Mouse (Mus musculus) embryo, embryonic 10 days (tissue): ENCODE measurements at regions not wholly inside any gene's neighbourhood (a gene's known extent, or its start where the extent isn't known, plus 50 kb on each side); places are given as distances from the start of the nearest gene placed in this dataset.

Experiments
- DNase-seq: peaks from one replicate; pipeline ENCODE4 v3.0.0-alpha.2; 2015; ENCODE audit warnings: low spot score

DNA sequence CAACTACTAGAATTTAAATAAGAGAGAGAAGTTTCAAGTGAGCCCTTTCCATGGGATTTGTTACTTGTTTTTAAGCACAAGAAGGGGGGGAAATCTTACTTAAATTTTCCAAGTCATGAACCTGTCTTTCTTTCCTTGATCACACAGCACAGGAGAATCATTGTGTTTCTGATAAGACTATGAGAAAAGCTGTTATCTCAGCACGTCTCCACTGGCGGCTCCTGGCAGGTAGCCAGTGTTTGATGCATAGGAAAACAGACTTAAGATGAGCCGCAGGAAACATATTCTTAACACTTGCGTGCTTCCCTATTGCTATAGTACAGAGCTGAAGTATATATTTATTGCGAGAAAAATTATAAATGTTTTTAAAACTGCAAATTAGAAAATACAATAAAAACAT lies 920.3 kb downstream of the Efna5 start:
- DNase-seq, result no peak

DNA sequence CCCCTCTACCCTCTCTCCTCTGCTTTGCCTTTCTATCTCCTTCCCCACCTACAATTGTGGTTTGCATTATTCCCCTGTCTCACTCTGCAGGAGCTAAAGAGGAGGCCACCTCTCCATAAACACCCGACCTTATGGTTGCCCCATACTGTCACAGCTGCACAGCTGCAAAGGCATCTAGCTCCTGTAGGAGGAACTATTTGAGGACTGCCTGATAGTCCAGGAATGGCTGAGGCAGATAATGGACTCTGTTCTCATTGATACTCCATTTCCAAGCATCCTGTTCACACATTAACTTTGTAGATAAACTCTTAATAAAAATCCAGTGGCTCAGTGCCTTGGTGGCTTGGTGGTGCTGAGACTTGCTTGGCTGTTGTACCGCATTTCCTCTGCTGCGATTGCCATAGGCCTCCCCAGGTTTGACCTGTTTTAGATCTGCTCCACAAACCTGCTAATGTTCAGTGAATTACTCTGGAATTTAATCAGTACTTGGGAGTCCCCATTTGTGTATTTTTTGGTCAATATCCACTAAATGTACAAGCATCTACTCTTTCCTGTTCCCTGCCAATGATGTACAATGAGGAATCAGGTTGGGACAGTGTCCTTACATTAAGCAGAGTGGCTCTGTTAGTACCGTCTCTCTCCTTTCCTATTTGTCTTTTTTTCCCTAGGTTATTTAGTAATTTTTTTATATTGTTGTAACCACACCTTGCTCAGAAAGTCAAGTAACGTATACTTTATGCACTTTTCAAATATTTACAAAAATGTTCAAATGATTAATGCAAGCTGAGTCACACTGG lies 920.9 kb downstream of the Efna5 start:
- DNase-seq, result no peak

DNA sequence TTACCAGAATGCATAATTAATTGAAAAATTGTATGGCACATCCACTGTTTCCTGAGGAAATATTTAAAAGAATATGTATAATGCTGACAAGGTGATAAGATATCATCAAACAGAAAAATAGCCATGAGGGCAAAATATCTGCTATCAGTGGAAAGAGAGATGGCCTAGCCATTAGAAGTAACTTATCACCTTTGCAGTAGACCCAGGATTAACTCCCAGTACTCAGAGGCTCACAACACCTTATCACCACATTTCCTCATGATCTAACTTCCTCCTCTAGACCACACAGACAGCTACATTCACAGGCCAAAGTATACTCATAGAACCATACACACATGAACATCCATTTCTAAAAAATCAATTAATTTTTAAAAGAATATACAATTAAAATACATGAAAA lies 963.4 kb downstream of the Efna5 start:
- no peak for DNase-seq

- DNase-seq, result no peak
Measured at GRCm38 (mm10) chr17:61902898-61903297, 978.2 kb downstream of the Efna5 start.

DNA sequence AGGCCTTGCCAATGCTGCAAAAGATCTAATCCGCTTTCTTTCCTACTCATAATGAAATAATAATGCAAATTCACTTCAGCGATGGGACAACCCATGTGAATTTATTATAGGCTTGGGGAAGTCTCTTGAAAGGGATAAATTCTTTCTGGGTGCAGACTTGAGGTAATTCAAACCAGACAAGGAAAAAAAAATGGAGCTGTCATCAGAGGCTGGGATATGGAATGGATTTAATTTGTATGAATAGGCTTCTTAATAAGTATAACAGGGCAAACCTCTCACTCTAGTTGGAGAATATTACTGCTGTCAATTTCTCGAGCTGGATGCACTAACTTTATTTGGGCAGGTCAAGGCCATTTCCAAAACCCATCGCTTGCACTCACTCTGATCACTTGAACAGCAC lies 990.5 kb downstream of the Efna5 start:
- no peak for DNase-seq

DNA sequence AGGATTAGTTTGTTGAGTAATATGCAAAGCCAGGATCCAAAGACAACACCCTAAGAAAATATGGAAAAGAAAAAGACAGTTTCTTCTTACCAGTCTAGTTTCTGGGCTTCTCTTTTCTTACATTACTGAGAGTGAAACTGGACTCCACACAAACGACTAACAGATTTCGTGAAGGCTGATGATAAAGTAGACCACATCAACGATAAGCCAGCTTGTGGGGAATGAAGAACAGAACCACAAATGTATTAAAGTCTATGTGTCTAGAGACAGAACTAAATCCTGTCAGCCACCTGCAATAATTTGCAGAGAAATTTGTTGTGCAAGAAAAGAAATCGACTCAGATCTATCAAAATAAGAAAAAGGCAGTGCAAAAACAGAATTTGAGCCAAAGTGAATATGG lies 1015.0 kb downstream of the Efna5 start:
- no peak for DNase-seq

DNA sequence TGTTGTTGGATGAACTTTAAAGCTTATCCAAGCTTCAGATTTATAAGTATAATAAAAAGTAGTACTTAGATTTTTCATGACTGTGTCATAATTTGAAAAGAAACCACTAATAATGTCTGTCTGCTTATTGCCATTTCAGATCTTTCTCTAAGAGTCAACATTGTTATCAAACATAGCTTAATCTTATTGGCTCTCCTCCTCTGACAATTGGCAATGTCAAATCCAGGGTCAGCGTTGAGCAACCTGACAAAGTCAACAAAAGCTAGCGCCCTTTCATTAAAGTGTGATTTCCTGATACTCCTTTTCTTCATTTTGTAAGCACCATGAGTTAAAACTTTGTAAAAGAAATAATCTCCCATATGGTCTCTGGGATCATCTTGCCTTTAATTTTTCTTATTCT lies 1018.7 kb downstream of the Efna5 start:
- no peak for DNase-seq

- DNase-seq, result no peak
Measured at GRCm38 (mm10) chr17:61837555-61837954, 1043.6 kb downstream of the Efna5 start.

GRCm38 (mm10) chr17:61815490-61815889 lies 1065.6 kb downstream of the Efna5 start:
- no peak for DNase-seq

DNA sequence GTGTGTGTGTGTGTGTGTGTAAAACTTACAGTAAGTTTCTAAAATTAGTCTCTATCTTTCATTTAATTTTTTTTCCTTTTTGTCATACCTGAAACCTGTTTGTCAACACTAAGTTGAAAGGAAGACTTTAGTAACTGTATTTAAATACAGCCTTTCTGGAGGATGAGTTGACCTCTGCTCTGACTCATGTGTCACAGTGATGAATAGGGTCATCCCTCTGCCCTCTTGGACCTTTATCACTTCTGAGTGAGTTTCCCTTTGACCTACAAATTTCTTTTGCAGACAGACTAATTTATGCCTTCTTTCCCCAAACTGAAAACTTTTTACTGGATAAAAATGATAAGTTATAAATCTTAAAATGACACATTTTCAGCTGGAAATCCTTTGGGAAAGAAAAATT lies 1112.8 kb downstream of the Efna5 start:
- peak; percentile 70 for DNase-seq

- no peak for DNase-seq
Measured at GRCm38 (mm10) chr17:61765143-61765542, 1116.0 kb downstream of the Efna5 start.
